Mouse (Mus musculus): ENCODE results near the gene Xpc.
"Not testable (repeated sequence)": the region's sequence is repeated elsewhere in the genome, so short reads cannot be mapped to it uniquely, and the experiment has no call there.

The Xpc gene

GRCm38 (mm10) chr6:91471427-91471826 lies 44.3 kb downstream of the Xpc start:
- not testable (repeated sequence) for DNase-seq

GRCm38 (mm10) chr6:91470712-91471111 lies 45.0 kb downstream of the Xpc start:
- DNase-seq, result no peak

GRCm38 (mm10) chr6:91467106-91467505 lies 48.6 kb downstream of the Xpc start:
- DNase-seq, result no peak

- DNase-seq, result no peak
Measured at GRCm38 (mm10) chr6:91465756-91466155, 49.9 kb downstream of the Xpc start.

GRCm38 (mm10) chr6:91459471-91459870 lies 56.2 kb downstream of the Xpc start:
- DNase-seq, result no peak

GRCm38 (mm10) chr6:91454546-91454945 lies 61.1 kb downstream of the Xpc start:
- DNase-seq, result no peak

- DNase-seq, result no peak
Measured at GRCm38 (mm10) chr6:91452056-91452455, 63.6 kb downstream of the Xpc start.

GRCm38 (mm10) chr6:91449472-91450225 lies 66.0 kb downstream of the Xpc start:
- no peak for DNase-seq

- DNase-seq, result no peak
Measured at GRCm38 (mm10) chr6:91445316-91445715, 70.4 kb downstream of the Xpc start.

- no peak for DNase-seq
Measured at GRCm38 (mm10) chr6:91441145-91441662, 74.5 kb downstream of the Xpc start.

- DNase-seq, result peak; percentile 95
Measured at GRCm38 (mm10) chr6:91440474-91441144, 75.1 kb downstream of the Xpc start.
